Comparison of ENCODE assay signal across 8 mouse cellular contexts in the genomic region with DNA sequence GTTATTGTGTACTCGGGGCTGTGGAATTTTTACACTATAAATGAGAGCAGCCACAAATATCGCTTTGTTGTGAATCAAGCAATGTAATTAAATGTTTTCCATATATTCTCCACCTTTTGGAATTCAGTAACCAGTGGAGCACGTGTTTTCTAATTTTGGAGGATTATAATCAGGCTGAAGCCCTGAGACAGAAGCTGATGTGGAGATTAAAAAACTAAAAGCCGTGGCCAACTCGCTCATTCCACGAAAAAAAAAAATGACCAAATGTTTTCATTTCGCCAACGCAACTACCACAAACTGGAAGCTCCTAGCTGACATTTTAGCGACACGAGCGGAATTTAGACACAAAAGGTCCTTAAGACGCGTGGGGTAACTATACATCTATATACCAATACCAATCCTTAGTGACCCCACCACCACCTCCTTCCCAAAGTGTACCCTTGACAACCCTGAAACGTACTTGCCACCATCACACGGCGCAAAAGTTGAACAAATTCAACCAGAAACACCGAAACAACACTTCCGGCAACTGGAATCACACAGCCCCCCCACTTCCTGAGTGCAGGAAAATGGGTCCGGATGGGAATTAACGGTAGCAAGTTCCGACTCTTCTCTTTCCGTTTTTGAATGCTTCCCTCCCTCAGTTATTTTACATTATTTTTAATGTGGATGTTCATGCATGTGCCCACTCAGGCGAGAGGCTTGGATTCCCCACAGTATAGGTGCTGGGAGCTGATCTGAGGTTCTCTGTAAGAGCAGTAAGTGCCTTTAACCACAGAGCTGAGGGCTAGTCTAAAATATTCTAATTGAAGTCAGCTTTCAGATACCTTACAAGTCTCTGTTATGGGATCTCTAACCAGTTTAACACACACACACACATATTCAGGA. TPM values are rescaled to one million over a fixed set of nuclear protein-coding genes. Genes with fewer than 3 reads are reported as not detected.
DNase-seq lines count a peak whose midpoint lies in the region; ATAC-seq and TF ChIP-seq lines count a peak whose summit lies in the region.

Gene Tmem69, minus strand, starts transcription at position 524 of the 888 bp plus-strand sequence.

- 0 out of 2 replicates have a peak within 1 kb of the TSS, but pooled peaks have one; percentile 16 for H3K27ac ChIP-seq in embryonic facial prominence, embryonic 11.5 days (replicated peaks; ENCODE audit: low read depth, low read length)
- peak within 1 kb of the TSS; percentile 98 for H3K27ac ChIP-seq in kidney, adult 2 months (ENCODE audit: insufficient read depth, low read depth, low read length)
- H3K27ac ChIP-seq in limb, embryonic 12.5 days: peak within 1 kb of the TSS; percentile 88
- peak within 1 kb of the TSS; percentile 95 for H3K27ac ChIP-seq in midbrain, embryonic 15.5 days
- H3K27ac ChIP-seq in spleen, adult 2 months (ENCODE audit: insufficient read depth, low read length): peak within 1 kb of the TSS; percentile 99

- no peaks in the 10 kb centered on the region for H3K9me3 ChIP-seq in embryonic facial prominence, embryonic 11.5 days (replicated peaks; ENCODE audit: control insufficient read depth, low read length)
- H3K9me3 ChIP-seq in limb, embryonic 12.5 days: no peaks in the 10 kb centered on the region
- no peaks in the 10 kb centered on the region for H3K9me3 ChIP-seq in midbrain, embryonic 15.5 days

- TF ChIP-seq CTCF in kidney, adult 2 months (conservative IDR thresholded peaks at IDR 0.05; ENCODE audit: insufficient read depth, insufficient read length, low read depth, low read length): no peak
- TF ChIP-seq CTCF in spleen, adult 2 months (IDR thresholded peaks at IDR 0.05; ENCODE audit: extremely low read depth, insufficient read depth, insufficient read length, insufficient replicate concordance): no peak

- peak within 1 kb of the TSS; percentile 80 for H3K4me3 ChIP-seq in embryonic facial prominence, embryonic 11.5 days (ENCODE audit: low read depth, low read length)
- peak within 1 kb of the TSS; percentile 73 for H3K4me3 ChIP-seq in kidney, adult 2 months (ENCODE audit: insufficient read depth, low read depth, low read length)
- H3K4me3 ChIP-seq in limb, embryonic 12.5 days (replicated peaks): peak within 1 kb of the TSS; percentile 77
- peak within 1 kb of the TSS; percentile 87 for H3K4me3 ChIP-seq in midbrain, embryonic 15.5 days
- peak within 1 kb of the TSS; percentile 78 for H3K4me3 ChIP-seq in spleen, adult 2 months (ENCODE audit: extremely low read depth, insufficient read depth, insufficient read length)

- H3K27me3 ChIP-seq in embryonic facial prominence, embryonic 11.5 days (ENCODE audit: control insufficient read depth, insufficient read depth, low read length): no peaks in the 10 kb centered on the region
- no peaks in the 10 kb centered on the region for H3K27me3 ChIP-seq in kidney, adult 2 months (replicated peaks; ENCODE audit: control insufficient read depth, insufficient read depth, low read length)
- H3K27me3 ChIP-seq in limb, embryonic 12.5 days: no peaks in the 10 kb centered on the region
- H3K27me3 ChIP-seq in midbrain, embryonic 15.5 days (replicated peaks): no peaks in the 10 kb centered on the region
- no peaks in the 10 kb centered on the region for H3K27me3 ChIP-seq in spleen, adult 2 months (ENCODE audit: control insufficient read depth, insufficient read depth, low read length)

- no peak for TF ChIP-seq POLR2A in kidney, adult 2 months (IDR thresholded peaks at IDR 0.05; ENCODE audit: low read depth, low read length)
- no peak; the same call in 1 of the 2 replicates for TF ChIP-seq POLR2A in spleen, adult 2 months (IDR thresholded peaks at IDR 0.05; ENCODE audit: low read depth, low read length)

- 5% methylated on average over 23 of the region's 23 CpGs for WGBS in embryonic facial prominence, embryonic 11.5 days
- 2% methylated on average over 23 of the region's 23 CpGs for WGBS in kidney, adult 2 months
- WGBS in limb, embryonic 12.5 days: 3% methylated on average over 23 of the region's 23 CpGs
- WGBS in midbrain, embryonic 15.5 days: 4% methylated on average over 23 of the region's 23 CpGs
- 5% methylated on average over 23 of the region's 23 CpGs for WGBS in spleen, adult 2 months

- no peaks in the 10 kb centered on the region for H3K4me1 ChIP-seq in embryonic facial prominence, embryonic 11.5 days (ENCODE audit: control insufficient read depth, insufficient read depth, low read length)
- H3K4me1 ChIP-seq in kidney, adult 2 months (ENCODE audit: control insufficient read depth, insufficient read depth, low read length): no peaks in the 10 kb centered on the region; the same call in 1 of the 2 replicates
- peaks cover 9% of the 10 kb centered on the region for H3K4me1 ChIP-seq in limb, embryonic 12.5 days (replicated peaks)
- H3K4me1 ChIP-seq in midbrain, embryonic 15.5 days: peaks cover 32% of the 10 kb centered on the region
- H3K4me1 ChIP-seq in spleen, adult 2 months (ENCODE audit: control insufficient read depth, insufficient read depth, insufficient read length): peaks cover 2% of the 10 kb centered on the region; the same call in 1 of the 2 replicates

- no peaks in the 10 kb centered on the region for H3K36me3 ChIP-seq in embryonic facial prominence, embryonic 11.5 days (replicated peaks; ENCODE audit: control insufficient read depth, insufficient read depth, low read depth, low read length)
- H3K36me3 ChIP-seq in kidney, adult 2 months (ENCODE audit: control insufficient read depth, insufficient read depth, low read length): no peaks in the 10 kb centered on the region; the same call in none of the 2 replicates
- H3K36me3 ChIP-seq in limb, embryonic 12.5 days: peaks cover 25% of the 10 kb centered on the region
- H3K36me3 ChIP-seq in midbrain, embryonic 15.5 days (replicated peaks): no peaks in the 10 kb centered on the region
- H3K36me3 ChIP-seq in spleen, adult 2 months (ENCODE audit: control insufficient read depth, insufficient read depth, low read length): peaks cover 2% of the 10 kb centered on the region; the same call in 1 of the 2 replicates

- peak within 1 kb of the TSS; percentile 69 for H3K4me2 ChIP-seq in embryonic facial prominence, embryonic 11.5 days (ENCODE audit: low read depth, low read length)
- peak within 1 kb of the TSS; percentile 82 for H3K4me2 ChIP-seq in limb, embryonic 12.5 days
- H3K4me2 ChIP-seq in midbrain, embryonic 15.5 days: peak within 1 kb of the TSS; percentile 88

- peak; percentile 61 to 70 for DNase-seq in urinary bladder, adult 18-20 months (ENCODE audit: low spot score in 2 of 2)
- no peak for DNase-seq in urinary bladder, postnatal 10 days (ENCODE audit: low spot score)
- peak; percentile 90 for DNase-seq in embryonic facial prominence, embryonic 11.5 days (ENCODE audit: low spot score)
- peak; percentile 80 to 91 for DNase-seq in heart, adult 18-20 months
- peak; percentile 88 for DNase-seq in kidney, adult 2 months
- peak; percentile 57 to 60 for DNase-seq in spleen, adult 2 months (ENCODE audit: low read depth in 1 of 2, low spot score in 2 of 2)

- no peak for ATAC-seq in embryonic facial prominence, embryonic 11.5 days (replicated peaks; ENCODE audit: insufficient number of reproducible peaks, low FRiP score, low TSS enrichment, low read depth)
- no peak for ATAC-seq in limb, embryonic 12.5 days (ENCODE audit: insufficient number of reproducible peaks, insufficient read depth, low FRiP score, low TSS enrichment, low read depth)
- ATAC-seq in midbrain, embryonic 15.5 days (replicated peaks): no peak

- H3K9ac ChIP-seq in embryonic facial prominence, embryonic 11.5 days (replicated peaks; ENCODE audit: low read length): peak within 1 kb of the TSS; percentile 71
- peak within 1 kb of the TSS; percentile 75 for H3K9ac ChIP-seq in limb, embryonic 12.5 days (replicated peaks)
- H3K9ac ChIP-seq in midbrain, embryonic 15.5 days: peak within 1 kb of the TSS; percentile 68

RNA-seq across cellular contexts. Expression of gene Tmem69, which starts in this region (rescaled TPM):
- 33.8 and 37.7 TPM in 2 replicates for polyA plus RNA-seq in embryonic facial prominence, embryonic 11.5 days (2014; fragmentation: Nextera tagmentation; extraction: Ambion mirVana)
- total RNA-seq in heart, adult 18-20 months (2021): 10 to 100 TPM; 27.6 to 31.8 TPM
- polyA plus RNA-seq in kidney, adult 2 months (2012; rRNA removed): 6.0 and 9.9 TPM in 2 replicates
- polyA plus RNA-seq in limb, embryonic 12.5 days (2016; fragmentation: Nextera tagmentation; extraction: Ambion mirVana): 20.5 and 23.6 TPM in 2 replicates
- polyA plus RNA-seq in midbrain, embryonic 15.5 days (2015; fragmentation: Nextera tagmentation; extraction: Ambion mirVana): 17.6 and 21.2 TPM in 2 replicates
- polyA plus RNA-seq in spleen, adult 2 months (2012; rRNA removed): 2.3 and 2.7 TPM in 2 replicates

Comparison
In these comparisons a context has a peak if more than half of its experiments do, and no peak if none do; other contexts are left out.
1. H3K27ac ChIP-seq: peak in every context shown above with its lines; median percentile 99 in spleen, adult 2 months; 98 in kidney, adult 2 months; 95 in midbrain, embryonic 15.5 days; 88 in limb, embryonic 12.5 days; 16 in embryonic facial prominence, embryonic 11.5 days.